Mouse (Mus musculus) midbrain, postnatal 0 days (tissue): ENCODE data around the gene Haus2. TPM values are rescaled to one million over a fixed set of nuclear protein-coding genes. Genes with fewer than 3 reads are reported as not detected.
"Not testable (repeated sequence)": the region's sequence is repeated elsewhere in the genome, so short reads cannot be mapped to it uniquely, and the experiment has no call there.

Experiments used
- ATAC-seq: fragments of 200-750 bp; cut with Nextera tagmentation; 2 replicates; pipeline ENCODE4 v1.8.0; 2017; ENCODE audit warnings: moderate number of reproducible peaks, mild to moderate bottlenecking, moderate TSS enrichment, moderate library complexity; ENCODE audit not compliant: low FRiP score
- DNase-seq: peaks from one replicate; pipeline ENCODE4 v3.0.0-alpha.2; 2015; ENCODE audit warnings: low spot score
- H3K27ac ChIP-seq: fragments of 300-500 bp; sonication (generic); 2 replicates; pipeline ENCODE4 v1.5.1; 2014; ENCODE audit warnings: low read depth, mild to moderate bottlenecking, low read length, mixed read lengths
- H3K27me3 ChIP-seq: fragments of 300-500 bp; sonication (generic); 2 replicates; pipeline ENCODE4 v1.6.1; 2014; ENCODE audit warnings: low read length, control low read depth, mixed read lengths; ENCODE audit not compliant: insufficient read depth
- H3K36me3 ChIP-seq: fragments of 300-500 bp; sonication (generic); 2 replicates; pipeline ENCODE4 v1.6.1; 2014; ENCODE audit warnings: low read length, control low read depth, mixed read lengths; ENCODE audit not compliant: insufficient read depth
- H3K4me1 ChIP-seq: fragments of 300-500 bp; sonication (generic); 2 replicates; pipeline ENCODE4 v1.6.1; 2014; ENCODE audit warnings: mild to moderate bottlenecking, control low read depth, antibody characterized with exemption, low read length, mixed read lengths; ENCODE audit not compliant: insufficient read depth
- H3K4me2 ChIP-seq: fragments of 300-500 bp; sonication (generic); 2 replicates; pipeline ENCODE4 v1.6.1; 2014; ENCODE audit warnings: low read depth, mild to moderate bottlenecking, low read length, mixed read lengths; ENCODE audit not compliant: poor library complexity, severe bottlenecking
- H3K4me3 ChIP-seq: fragments of 300-500 bp; sonication (generic); 2 replicates; pipeline ENCODE4 v1.5.1; 2014; ENCODE audit warnings: low read depth, mild to moderate bottlenecking, low read length, moderate library complexity
- H3K9ac ChIP-seq: fragments of 300-500 bp; sonication (generic); replicated peaks from 2 replicates; pipeline ENCODE4 v1.6.1; 2014; ENCODE audit warnings: mild to moderate bottlenecking, low read length, moderate library complexity, mixed read lengths; ENCODE audit not compliant: poor library complexity, severe bottlenecking
- H3K9me3 ChIP-seq: fragments of 300-500 bp; sonication (generic); 2 replicates; pipeline ENCODE4 v1.6.1; 2016; ENCODE audit warnings: low read length, control low read depth
- CTCF ChIP-seq: IDR thresholded peaks from 2 replicates; pipeline ENCODE4 v1.5.1; 2016; ENCODE audit warnings: antibody characterized with exemption, mild to moderate bottlenecking
- WGBS: fragments of 180-500 bp; shearing (Covaris S2); extraction: QIAGEN DNeasy Blood & Tissue Kit; methylation state at CpG from one replicate; pipeline ENCODE4 v1.1.7; 2014; 5-methylcytosine and 5-hydroxymethylcytosine counted together
- polyA plus RNA-seq: library from polyadenylated mRNA; unstranded; fragments of >200 nt; fragmentation: Nextera tagmentation; extraction: Ambion mirVana; gene quantifications from 2 replicates; pipeline ENCODE4 v1.2.1, GENCODE M21; 2015
- total RNA-seq: library from RNA; depleted of rRNA; stranded (reverse); fragments of >200 nt; gene quantifications from 2 replicates; pipeline ENCODE4 v1.2.3, GENCODE M21; 2014; rRNA removed

Gene Haus2
- 24.8 and 34.7 TPM in 2 replicates for total RNA-seq
- 29.3 and 32.2 TPM in 2 replicates for polyA plus RNA-seq

DNA sequence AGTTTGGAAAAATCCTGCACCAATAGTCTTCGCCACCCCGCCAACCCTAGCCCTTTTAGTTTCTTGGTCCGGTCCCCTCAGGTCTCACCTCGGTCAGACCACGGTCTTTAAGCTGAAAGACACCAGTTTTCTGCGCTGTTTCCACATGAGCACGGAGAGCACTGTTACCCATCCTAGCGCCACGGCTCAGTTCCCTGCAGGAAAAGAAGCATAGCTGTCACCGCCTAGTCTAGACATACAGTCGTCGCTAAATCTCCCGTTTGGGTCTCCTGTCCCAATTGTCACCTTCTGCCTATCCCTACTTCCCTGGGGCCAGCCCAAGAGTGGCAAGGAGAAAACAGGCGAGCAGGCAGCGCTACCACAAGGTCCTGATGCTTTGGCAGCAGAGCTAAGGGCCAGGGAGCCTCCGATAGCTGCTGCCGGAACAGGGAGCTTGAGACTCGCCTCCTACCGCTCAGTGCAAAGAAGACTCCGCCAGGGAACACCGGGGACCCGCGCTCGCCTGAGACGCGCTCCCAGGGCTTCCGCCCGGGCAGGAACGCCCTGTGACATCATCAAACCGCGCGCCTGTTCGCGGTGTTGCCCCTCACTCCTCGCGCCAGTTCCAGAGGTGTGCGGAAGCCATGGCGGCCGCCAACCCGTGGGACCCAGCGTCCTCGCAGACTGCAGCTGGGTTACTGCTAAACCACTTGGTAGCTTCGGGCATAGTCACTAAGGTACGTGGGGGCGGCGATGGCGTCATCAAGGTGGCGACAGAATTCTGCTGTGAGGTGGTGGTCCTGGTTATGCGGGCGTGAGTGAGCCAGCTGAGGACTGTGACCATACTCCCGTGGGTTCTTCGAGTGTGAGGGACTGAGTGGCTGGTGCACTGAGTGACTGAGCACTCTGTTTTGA lies at the start of gene Haus2, which contains the start of gene Lrrc57:
Gene Haus2 (plus strand): TSS at position 554 of the 894 bp plus-strand sequence.
Gene Lrrc57 (minus strand): TSS at position 691 of the 894 bp plus-strand sequence.
- peak within 1 kb of the TSS; percentile 76 for H3K4me2 ChIP-seq
- H3K9ac ChIP-seq, result peak within 1 kb of the TSS; percentile 77
- H3K4me1 ChIP-seq, result no peaks in the 10 kb centered on the region; the same call in 1 of the 2 replicates
- WGBS, result under 1% methylated on average over 52 of the region's 52 CpGs
- peak within 1 kb of the TSS; percentile 89 for H3K27ac ChIP-seq
- H3K9me3 ChIP-seq, result no peaks in the 10 kb centered on the region
- H3K36me3 ChIP-seq, result peaks cover 4% of the 10 kb centered on the region; the same call in 1 of the 2 replicates
- DNase-seq, result peak; percentile 91
- TF ChIP-seq CTCF, result peak; percentile 43
- H3K4me3 ChIP-seq, result peak within 1 kb of the TSS; percentile 87
- no peaks in the 10 kb centered on the region for H3K27me3 ChIP-seq
- ATAC-seq, result peak; percentile 95

DNA sequence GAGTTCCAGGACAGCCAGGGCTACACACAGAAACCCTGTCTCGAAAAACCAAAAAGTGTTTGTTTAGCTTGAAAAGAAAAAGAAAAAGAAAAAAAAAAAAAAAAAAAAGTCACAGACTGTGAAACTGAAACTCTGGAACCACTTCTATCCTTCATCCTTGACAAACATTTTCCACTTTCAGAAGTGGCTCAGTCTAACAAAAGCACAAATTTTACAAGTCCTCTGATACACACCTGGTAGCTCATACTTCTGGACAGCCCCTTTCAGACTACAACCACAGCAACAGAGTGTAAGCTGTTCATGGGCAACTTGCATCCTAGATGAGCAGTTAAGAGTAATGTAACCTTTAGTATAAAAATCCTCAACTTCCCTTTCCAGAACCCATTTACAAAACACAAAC lies 47.7 kb upstream of the Haus2 start:
- Histone ChIP-seq H3K4me1 (no peaks in the 10 kb centered on the region; the same call in 1 of the 2 replicates), H3K27me3 (no peaks in the 10 kb centered on the region), H3K27ac (no peak overlapping the region), H3K9ac (no peak overlapping the region), H3K4me3 (no peak overlapping the region), H3K4me2 (no peak overlapping the region), H3K9me3 (no peaks in the 10 kb centered on the region), H3K36me3 (no peaks in the 10 kb centered on the region)
- 91% methylated on average over 1 of the region's 1 CpGs for WGBS
- DNase-seq, result no peak
- ATAC-seq, result no peak
- TF ChIP-seq CTCF, result no peak

DNA sequence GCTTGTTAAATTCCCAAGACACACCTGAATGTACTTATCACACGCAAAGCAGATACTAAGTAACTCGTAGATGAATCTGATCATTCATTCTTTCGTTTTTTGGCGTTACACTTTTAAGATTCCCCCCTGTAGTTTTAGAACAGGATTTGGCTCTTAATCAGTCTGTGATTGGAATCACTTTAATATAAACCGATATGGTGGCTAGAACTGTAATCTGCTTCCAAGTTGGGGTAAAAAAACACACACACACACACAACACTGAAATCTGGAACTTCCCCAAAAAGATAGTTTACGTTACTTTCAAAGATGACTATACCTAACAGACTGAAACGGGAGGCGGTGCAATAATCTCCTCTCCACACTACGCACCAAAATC lies 46.3 kb upstream of the Haus2 start:
- no peak for DNase-seq
- Histone ChIP-seq H3K9me3 (no peaks in the 10 kb centered on the region), H3K4me1 (no peaks in the 10 kb centered on the region; the same call in 1 of the 2 replicates), H3K9ac (peak overlapping the region; percentile 94), H3K4me2 (peak overlapping the region; percentile 53), H3K27ac (0 out of 2 replicates have a peak overlapping the region, but pooled peaks have one; percentile 73), H3K4me3 (peak overlapping the region; percentile 96), H3K36me3 (no peaks in the 10 kb centered on the region), H3K27me3 (no peaks in the 10 kb centered on the region)
- TF ChIP-seq CTCF, result no peak
- no peak for ATAC-seq
- WGBS, result 24% methylated on average over 9 of the region's 9 CpGs

DNA sequence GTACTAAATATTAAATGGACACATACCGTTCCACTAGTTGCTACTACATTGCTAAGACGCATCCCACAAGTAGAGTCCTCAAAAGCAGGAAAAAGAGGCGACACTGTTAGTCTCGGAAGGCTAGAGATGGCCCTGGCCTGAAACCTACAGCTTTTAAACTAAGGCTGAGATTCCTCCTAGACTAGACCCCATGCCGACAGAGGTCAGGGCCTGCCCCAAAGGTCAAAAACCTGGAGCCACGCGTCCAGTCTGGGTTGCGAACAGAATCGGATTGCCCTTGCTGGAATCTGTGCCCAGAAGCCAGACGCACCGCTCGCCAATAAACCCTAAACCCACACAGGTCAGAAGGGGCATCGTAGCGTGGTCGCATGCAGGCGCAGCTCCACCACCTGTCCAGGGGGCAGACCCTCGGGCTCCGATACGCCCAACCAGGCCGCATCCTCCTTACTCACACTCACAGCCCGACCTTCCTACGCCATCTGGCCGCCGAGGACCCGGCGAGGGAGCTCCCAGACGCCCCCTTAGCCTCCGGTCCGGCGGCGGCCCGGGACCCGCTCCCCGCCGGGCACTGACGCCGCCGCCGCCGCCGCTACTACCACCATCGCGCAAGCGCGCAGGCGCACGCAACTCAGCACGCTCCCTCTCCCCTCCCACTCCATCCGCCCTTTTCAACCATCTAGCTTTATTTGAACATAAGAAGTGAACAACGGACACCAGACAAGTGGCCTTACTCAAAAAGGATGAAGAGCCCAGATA lies 45.8 kb upstream of the Haus2 start, which contains the start of gene Zfp106:
Gene Zfp106 (minus strand): TSS at position 609 of the 756 bp plus-strand sequence.
- WGBS, result under 1% methylated on average over 43 of the region's 50 CpGs
- DNase-seq, result peak; percentile 94
- Histone ChIP-seq H3K4me3 (peak within 1 kb of the TSS; percentile 96), H3K27me3 (no peaks in the 10 kb centered on the region), H3K9me3 (no peaks in the 10 kb centered on the region), H3K27ac (peak within 1 kb of the TSS; percentile 73), H3K9ac (peak within 1 kb of the TSS; percentile 94), H3K4me2 (peak within 1 kb of the TSS; percentile 53), H3K36me3 (no peaks in the 10 kb centered on the region), H3K4me1 (no peaks in the 10 kb centered on the region; the same call in 1 of the 2 replicates)
- peak; percentile 88 for ATAC-seq
- TF ChIP-seq CTCF, result no peak

DNA sequence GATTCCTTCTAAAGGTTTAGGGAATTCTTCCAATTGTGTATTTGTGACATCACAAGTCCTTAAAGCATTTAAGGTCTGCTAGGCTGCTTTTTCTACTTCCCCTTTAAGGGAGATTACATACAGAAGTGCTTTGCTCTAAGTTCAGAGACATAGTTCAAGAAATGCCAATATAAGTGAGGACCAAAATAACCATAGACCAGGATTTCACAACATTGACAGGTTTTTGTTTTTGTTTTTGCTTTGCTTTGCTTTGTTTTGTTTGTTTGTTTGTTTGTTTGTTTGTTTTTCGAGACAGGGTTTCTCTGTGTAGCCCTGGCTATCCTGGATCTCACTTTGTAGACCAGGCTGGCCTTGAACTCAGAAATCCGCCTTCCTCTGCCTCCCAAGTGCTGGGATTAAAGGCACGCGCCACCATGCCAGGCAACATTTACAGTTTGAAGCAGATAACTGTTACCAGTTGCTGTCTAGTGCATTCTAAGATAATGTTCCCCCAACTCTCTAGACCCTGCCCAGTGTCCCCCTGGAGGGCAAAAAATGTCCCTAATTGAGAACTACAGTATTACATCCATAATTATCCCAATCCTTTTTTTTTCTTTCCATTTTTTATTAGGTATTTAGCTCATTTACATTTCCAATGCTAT lies 44.5 kb upstream of the Haus2 start:
- not testable (repeated sequence) for H3K9ac ChIP-seq, H3K27me3 ChIP-seq, DNase-seq, H3K9me3 ChIP-seq, H3K4me2 ChIP-seq, H3K27ac ChIP-seq, ATAC-seq, H3K36me3 ChIP-seq, H3K4me1 ChIP-seq, H3K4me3 ChIP-seq
- WGBS, result 94% methylated on average over 4 of the region's 4 CpGs
